Mouse (Mus musculus): Measurements from ENCODE around the gene Ndufa11. TPM values are rescaled to one million over a fixed set of nuclear protein-coding genes. Genes with fewer than 3 reads are reported as not detected.

Ndufa11 gene
- 933 TPM for polyA plus RNA-seq (2014; fragmentation: Illumina TruSeq; extraction: RNeasy Lipid Tissue Mini Kit (QIAGEN cat#74804); ENCODE audit: low read depth, low replicate concordance)

DNA sequence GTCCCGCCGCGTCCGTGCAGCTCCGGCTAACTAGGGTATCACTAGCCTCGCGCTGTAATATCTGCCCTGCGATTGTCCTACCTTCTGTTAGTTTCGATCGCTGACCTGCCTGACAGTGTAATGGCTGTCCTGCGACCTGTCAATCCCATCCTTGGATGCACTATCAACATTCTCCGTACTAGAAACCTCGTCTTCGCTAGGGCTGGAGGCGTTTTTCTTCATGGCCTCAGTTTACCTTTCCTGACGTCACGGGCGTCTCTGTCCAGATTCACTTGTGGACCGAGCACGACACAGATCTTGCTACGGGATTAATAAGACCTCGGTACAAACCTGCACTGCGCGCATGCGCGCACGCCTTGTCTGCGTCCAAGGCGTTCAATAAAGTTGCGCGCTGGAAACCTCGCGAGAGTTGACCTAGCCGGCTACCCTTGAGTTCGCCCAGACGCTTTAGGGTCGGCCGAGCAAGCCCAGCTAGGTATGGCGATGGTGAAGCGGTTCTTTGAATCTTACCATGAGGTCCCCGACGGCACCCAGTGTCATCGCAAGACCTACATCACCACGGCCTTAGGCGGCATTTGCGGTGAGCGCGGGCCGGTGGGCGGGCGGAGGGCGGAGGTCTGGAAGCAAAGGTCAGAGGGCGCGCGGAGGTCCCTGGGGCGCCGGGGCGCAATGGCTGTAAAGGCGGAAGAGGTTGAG lies at the start of gene Ndufa11, which contains the start of gene Vmac:
TSS of gene Ndufa11 (plus strand) at position 405 of the 696 bp plus-strand sequence.
TSS of gene Vmac (minus strand) at position 660 of the 696 bp plus-strand sequence.

DNA sequence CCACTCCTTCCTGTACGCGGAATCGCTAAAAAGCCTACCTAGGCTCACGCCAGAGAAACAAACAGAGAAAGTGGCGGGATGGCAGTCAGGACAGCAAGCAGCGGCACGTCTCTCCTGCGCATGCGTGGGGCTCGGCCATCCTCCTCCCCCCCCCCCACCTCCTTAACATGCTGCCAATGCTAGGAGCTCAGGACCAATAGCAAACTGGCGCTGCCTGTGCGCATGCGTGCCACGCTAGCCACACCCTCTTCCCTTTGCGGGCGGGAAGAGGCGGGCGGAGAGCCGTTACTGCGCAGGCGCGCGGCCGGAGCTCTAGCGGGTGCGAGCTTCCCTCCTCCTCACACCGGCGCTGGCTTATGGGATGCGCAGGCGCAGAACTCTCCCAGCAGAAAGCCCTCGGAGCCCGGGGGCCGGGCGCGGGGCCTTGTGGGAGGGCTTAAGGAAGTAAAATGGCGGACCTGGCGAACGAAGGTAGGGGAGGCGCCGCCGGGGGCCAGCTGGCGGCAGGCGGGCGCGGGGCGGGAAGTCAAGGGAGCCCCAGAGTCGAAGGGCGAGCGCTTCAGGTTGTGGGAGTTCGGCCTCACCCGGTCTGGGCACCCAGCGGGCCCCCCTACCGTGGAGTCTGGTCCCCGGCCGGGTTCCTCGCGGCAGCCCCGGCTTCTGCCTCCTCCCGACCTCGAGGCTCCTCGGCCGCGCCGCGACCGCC lies 44.5 kb upstream of the Ndufa11 start, which contains the start of gene Ranbp3:
TSS of gene Ranbp3 (plus strand) at position 354 of the 706 bp plus-strand sequence.

DNA sequence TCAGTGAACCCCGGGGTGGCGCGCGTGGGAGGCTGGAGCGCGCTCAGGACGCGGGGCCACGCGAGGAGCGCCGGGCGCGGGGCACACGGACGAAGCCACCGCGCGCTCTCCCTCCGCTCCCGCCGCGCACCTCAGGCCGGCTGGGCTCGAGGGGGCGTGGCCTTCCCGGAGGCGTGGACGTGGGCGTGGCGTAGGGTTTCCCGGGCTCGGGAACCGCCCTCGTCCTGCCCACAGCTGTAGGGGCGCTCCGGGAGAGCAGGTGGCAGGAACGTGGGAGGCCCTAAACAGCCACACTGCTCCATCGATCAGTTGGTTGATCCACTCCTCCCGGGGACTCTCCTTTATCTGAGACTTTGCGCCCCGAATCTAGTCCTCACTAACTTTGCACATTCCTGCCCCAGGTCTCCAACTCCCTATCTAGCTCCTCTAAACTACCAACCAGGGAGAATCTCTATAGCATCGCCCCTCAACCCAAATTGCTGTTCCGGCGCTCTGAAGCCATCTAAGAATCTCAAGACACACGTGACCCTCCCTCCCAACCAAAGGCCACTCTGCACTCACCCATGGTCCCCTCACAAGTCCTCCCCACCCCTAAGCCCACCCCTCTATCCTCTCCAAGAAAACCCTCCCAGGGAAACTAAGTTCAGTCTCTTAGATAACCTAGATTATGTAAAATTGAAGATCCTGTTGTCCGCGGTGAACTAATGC lies 40.0 kb downstream of the Ndufa11 start, which contains the start of gene Nrtn:
TSS of gene Nrtn (minus strand) at position 115 of the 708 bp plus-strand sequence.

DNA sequence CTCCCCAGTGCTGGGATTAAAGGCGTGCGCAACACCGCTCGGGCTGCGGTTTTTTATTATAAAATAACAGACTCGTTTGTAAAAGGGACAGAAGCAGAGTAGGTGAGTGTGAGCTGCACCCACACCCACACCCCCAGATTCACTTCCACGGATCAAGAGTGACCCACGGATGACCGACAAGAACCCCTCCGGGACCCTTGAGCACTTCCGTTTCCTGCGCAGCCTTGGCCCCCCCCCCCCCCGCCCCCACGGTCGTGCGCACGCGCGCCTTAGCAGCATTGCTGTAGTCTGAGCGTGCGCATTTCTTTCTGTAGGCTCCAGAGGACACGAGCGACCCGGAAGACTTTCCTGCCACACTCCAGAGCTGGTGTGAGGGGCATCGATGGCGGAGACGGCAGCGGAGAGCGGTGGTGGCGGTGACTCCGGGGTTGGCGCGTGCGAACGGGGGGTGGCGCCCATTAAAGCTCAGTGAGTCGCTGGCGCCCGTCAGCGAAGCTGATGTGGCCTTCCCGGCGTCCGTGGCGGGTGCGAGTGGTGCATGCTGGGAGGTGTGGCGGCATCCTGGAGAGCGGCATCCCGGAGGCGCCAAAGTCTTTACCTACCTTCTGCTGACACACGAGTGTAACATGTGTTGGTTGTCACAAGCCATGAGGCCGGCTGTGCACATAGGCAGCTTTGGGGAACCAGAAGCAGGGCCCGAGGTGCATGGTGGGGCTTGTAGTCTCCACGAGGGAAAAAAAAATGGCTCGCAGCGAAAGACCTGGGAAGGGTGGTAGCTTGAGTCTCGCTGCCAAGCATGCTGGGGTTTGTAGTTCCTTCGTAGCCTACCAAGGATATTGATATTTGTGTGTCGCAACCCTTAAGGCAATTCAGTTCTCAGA lies 47.1 kb downstream of the Ndufa11 start, which contains the start of gene Dus3l:
TSS of gene Dus3l (plus strand) at position 284 of the 881 bp plus-strand sequence.

DNA sequence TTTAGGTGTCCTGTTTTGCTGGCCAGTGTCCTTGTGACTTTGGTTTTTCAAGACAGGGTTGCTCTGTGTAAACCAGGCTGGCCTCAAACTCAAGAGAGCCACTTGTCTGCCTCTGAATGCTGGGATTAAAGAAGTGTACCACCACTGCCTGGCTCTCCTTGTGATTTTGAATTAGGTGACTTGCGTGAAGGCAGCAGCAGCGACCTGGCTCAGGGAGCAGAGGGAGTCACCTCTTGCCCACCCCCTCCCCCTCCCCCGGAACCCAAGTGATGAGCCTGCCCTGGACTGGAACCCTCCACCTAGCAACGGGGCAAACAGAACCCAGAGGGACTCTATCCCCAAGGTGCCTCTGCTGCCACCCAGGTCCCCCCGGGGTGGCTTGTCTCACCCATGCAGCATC lies 52.4 kb downstream of the Ndufa11 start, which contains the start of gene Prr22:
TSS of gene Prr22 (plus strand) at position 301 of the 400 bp plus-strand sequence.

Other genes starting within 250 kb of the Ndufa11 start
- 46.2 TPM for gene Ptprs, start 241.3 kb upstream of the Ndufa11 start, polyA plus RNA-seq (2014; fragmentation: Illumina TruSeq; extraction: RNeasy Lipid Tissue Mini Kit (QIAGEN cat#74804); ENCODE audit: low read depth, low replicate concordance)
- gene Znrf4, start 205.3 kb upstream of the Ndufa11 start, polyA plus RNA-seq (2014; fragmentation: Illumina TruSeq; extraction: RNeasy Lipid Tissue Mini Kit (QIAGEN cat#74804); ENCODE audit: low read depth, low replicate concordance): not detected
- gene Gm20219, start 163.4 kb upstream of the Ndufa11 start, polyA plus RNA-seq (2014; fragmentation: Illumina TruSeq; extraction: RNeasy Lipid Tissue Mini Kit (QIAGEN cat#74804); ENCODE audit: low read depth, low replicate concordance): not detected
- gene Safb2, start 133.2 kb upstream of the Ndufa11 start, polyA plus RNA-seq (2014; fragmentation: Illumina TruSeq; extraction: RNeasy Lipid Tissue Mini Kit (QIAGEN cat#74804); ENCODE audit: low read depth, low replicate concordance): 63.1 TPM
- 89.3 TPM for gene Safb, start 132.9 kb upstream of the Ndufa11 start, polyA plus RNA-seq (2014; fragmentation: Illumina TruSeq; extraction: RNeasy Lipid Tissue Mini Kit (QIAGEN cat#74804); ENCODE audit: low read depth, low replicate concordance)
- 302 TPM for gene 2410015M20Rik, start 108.0 kb upstream of the Ndufa11 start, polyA plus RNA-seq (2014; fragmentation: Illumina TruSeq; extraction: RNeasy Lipid Tissue Mini Kit (QIAGEN cat#74804); ENCODE audit: low read depth, low replicate concordance)
- gene Rpl36, start 104.4 kb upstream of the Ndufa11 start, polyA plus RNA-seq (2014; fragmentation: Illumina TruSeq; extraction: RNeasy Lipid Tissue Mini Kit (QIAGEN cat#74804); ENCODE audit: low read depth, low replicate concordance): 1,063 TPM
- gene Lonp1, start 90.9 kb upstream of the Ndufa11 start, polyA plus RNA-seq (2014; fragmentation: Illumina TruSeq; extraction: RNeasy Lipid Tissue Mini Kit (QIAGEN cat#74804); ENCODE audit: low read depth, low replicate concordance): 125 TPM
- not detected for gene Catsperd, start 89.6 kb upstream of the Ndufa11 start, polyA plus RNA-seq (2014; fragmentation: Illumina TruSeq; extraction: RNeasy Lipid Tissue Mini Kit (QIAGEN cat#74804); ENCODE audit: low read depth, low replicate concordance)
- gene Ranbp3, start 44.5 kb upstream of the Ndufa11 start, polyA plus RNA-seq (2014; fragmentation: Illumina TruSeq; extraction: RNeasy Lipid Tissue Mini Kit (QIAGEN cat#74804); ENCODE audit: low read depth, low replicate concordance): 35.0 TPM
- gene Vmac, start 255 bp downstream of the Ndufa11 start, polyA plus RNA-seq (2014; fragmentation: Illumina TruSeq; extraction: RNeasy Lipid Tissue Mini Kit (QIAGEN cat#74804); ENCODE audit: low read depth, low replicate concordance): 5.9 TPM
- gene Nrtn, start 39.8 kb downstream of the Ndufa11 start, polyA plus RNA-seq (2014; fragmentation: Illumina TruSeq; extraction: RNeasy Lipid Tissue Mini Kit (QIAGEN cat#74804); ENCODE audit: low read depth, low replicate concordance): 10.2 TPM
- 21.5 TPM for gene Dus3l, start 47.0 kb downstream of the Ndufa11 start, polyA plus RNA-seq (2014; fragmentation: Illumina TruSeq; extraction: RNeasy Lipid Tissue Mini Kit (QIAGEN cat#74804); ENCODE audit: low read depth, low replicate concordance)
- 1.6 TPM for gene Prr22, start 52.5 kb downstream of the Ndufa11 start, polyA plus RNA-seq (2014; fragmentation: Illumina TruSeq; extraction: RNeasy Lipid Tissue Mini Kit (QIAGEN cat#74804); ENCODE audit: low read depth, low replicate concordance)
- 4.3 TPM for gene Rfx2, start 113.2 kb downstream of the Ndufa11 start, polyA plus RNA-seq (2014; fragmentation: Illumina TruSeq; extraction: RNeasy Lipid Tissue Mini Kit (QIAGEN cat#74804); ENCODE audit: low read depth, low replicate concordance)
- gene Acsbg2, start 156.7 kb downstream of the Ndufa11 start, polyA plus RNA-seq (2014; fragmentation: Illumina TruSeq; extraction: RNeasy Lipid Tissue Mini Kit (QIAGEN cat#74804); ENCODE audit: low read depth, low replicate concordance): not detected
- not detected for gene 1700061G19Rik, start 157.7 kb downstream of the Ndufa11 start, polyA plus RNA-seq (2014; fragmentation: Illumina TruSeq; extraction: RNeasy Lipid Tissue Mini Kit (QIAGEN cat#74804); ENCODE audit: low read depth, low replicate concordance)
- gene Mllt1, start 217.6 kb downstream of the Ndufa11 start, polyA plus RNA-seq (2014; fragmentation: Illumina TruSeq; extraction: RNeasy Lipid Tissue Mini Kit (QIAGEN cat#74804); ENCODE audit: low read depth, low replicate concordance): 23.8 TPM

Data from heart, adult 10 weeks (tissue).